Mouse (Mus musculus): Measurements from ENCODE around the gene Sft2d1.

- TF ChIP-seq POLR2A (IDR thresholded peaks at IDR 0.05; ENCODE audit: control insufficient read depth, extremely low read depth, insufficient read depth, low read length, poor library complexity) = no peak
- no peak for TF ChIP-seq CTCF (IDR thresholded peaks at IDR 0.05; ENCODE audit: borderline replicate concordance, control insufficient read depth, extremely low read depth, insufficient read depth, low read length, poor library complexity)
Measured at GRCm38 (mm10) chr17:8272951-8273350, 38.0 kb upstream of the Sft2d1 start.

All from thymus, adult 2 months (tissue).